Mouse (Mus musculus) adrenal gland, postnatal 36 days (tissue): ENCODE data around the gene Zfpm1. TPM values are rescaled to one million over a fixed set of nuclear protein-coding genes. Genes with fewer than 3 reads are reported as not detected.

Experiments used
- DNase-seq, 2 experiments: peaks; one replicate each; pipeline ENCODE4 v3.0.0; 2021; ENCODE audit warnings: mixed read lengths in 1 of 2
- total RNA-seq, 2 experiments: library from RNA; stranded (reverse); gene quantifications; 2 replicates each; pipeline ENCODE4 v1.2.3; 2021

Zfpm1 gene
- total RNA-seq, 2 experiments from 2014 or later: 14.0 to 15.5 TPM

GRCm38 (mm10) chr8:122376365-122377231 is 94.7 kb downstream of the Zfpm1 start, which contains the start of gene Zc3h18:
TSS of gene Zc3h18 (plus strand) at chr8:122376609.
- DNase-seq: peak; percentile 100

GRCm38 (mm10) chr8:122383039-122383438 is 101.1 kb downstream of the Zfpm1 start:
- no peak for DNase-seq

Other genes with a start within 250 kb of the Zfpm1 start
- gene Trhr2, start 78.6 kb downstream of the Zfpm1 start, total RNA-seq: not detected
- 10 to 100 TPM; 40.1 to 42.7 TPM for gene Zc3h18, start 94.5 kb downstream of the Zfpm1 start, total RNA-seq
- not detected for gene Il17c, start 139.9 kb downstream of the Zfpm1 start, total RNA-seq
- 10 to 100 TPM; 25.6 to 36.8 TPM for gene Cyba, start 150.8 kb downstream of the Zfpm1 start, total RNA-seq
- gene Mvd, start 161.3 kb downstream of the Zfpm1 start, total RNA-seq: 10 to 100 TPM; 23.2 to 30.3 TPM
- gene Snai3, start 178.6 kb downstream of the Zfpm1 start, total RNA-seq: not detected
- gene Rnf166, start 193.9 kb downstream of the Zfpm1 start, total RNA-seq: 10 to 100 TPM; 37.3 to 59.9 TPM
- gene Ctu2, start 194.0 kb downstream of the Zfpm1 start, total RNA-seq: 10 to 100 TPM; 20.0 to 29.1 TPM